Mouse (Mus musculus) hindbrain, embryonic 12.5 days (tissue): ENCODE measurements around the gene Fnbp1. TPM values are rescaled to one million over a fixed set of nuclear protein-coding genes. Genes with fewer than 3 reads are reported as not detected.

Source experiments
- ATAC-seq: fragments of 200-750 bp; cut with Nextera tagmentation; 2 replicates; pipeline ENCODE4 v1.8.0; 2017; ENCODE audit warnings: moderate TSS enrichment; ENCODE audit not compliant: low FRiP score
- H3K27ac ChIP-seq: fragments of 300-500 bp; sonication (generic); 2 replicates; pipeline ENCODE4 v1.5.1; 2016; ENCODE audit warnings: mild to moderate bottlenecking
- H3K27me3 ChIP-seq: fragments of 300-500 bp; sonication (generic); 2 replicates; pipeline ENCODE4 v1.6.1; 2016; ENCODE audit warnings: mild to moderate bottlenecking
- H3K36me3 ChIP-seq: fragments of 300-500 bp; sonication (generic); 2 replicates; pipeline ENCODE4 v1.6.1; 2016; ENCODE audit warnings: mild to moderate bottlenecking
- H3K4me1 ChIP-seq: fragments of 300-500 bp; sonication (generic); 2 replicates; pipeline ENCODE4 v1.6.1; 2016
- H3K4me2 ChIP-seq: fragments of 300-500 bp; sonication (generic); replicated peaks from 2 replicates; pipeline ENCODE4 v1.6.1; 2016; ENCODE audit warnings: mild to moderate bottlenecking
- H3K4me3 ChIP-seq: fragments of 300-500 bp; sonication (generic); 2 replicates; pipeline ENCODE4 v1.5.1; 2016; ENCODE audit warnings: mild to moderate bottlenecking
- H3K9ac ChIP-seq: fragments of 300-500 bp; sonication (generic); 2 replicates; pipeline ENCODE4 v1.6.1; 2016; ENCODE audit warnings: mild to moderate bottlenecking, moderate library complexity
- H3K9me3 ChIP-seq: fragments of 300-500 bp; sonication (generic); replicated peaks from 2 replicates; pipeline ENCODE4 v1.6.1; 2016; ENCODE audit warnings: mild to moderate bottlenecking
- WGBS: fragments of 180-500 bp; shearing (Covaris S2); methylation state at CpG from one replicate; pipeline ENCODE4 v1.1.7; 2016; 5-methylcytosine and 5-hydroxymethylcytosine counted together
- polyA plus RNA-seq: library from polyadenylated mRNA; unstranded; fragments of >200 nt; fragmentation: Nextera tagmentation; extraction: Ambion mirVana; gene quantifications from 2 replicates; pipeline ENCODE4 v1.2.1, GENCODE M21; 2016

Fnbp1 gene
- polyA plus RNA-seq, 1 experiment from 2014 or later: 18.7 TPM

GRCm38 (mm10) chr2:31025458-31025857, 116.3 kb downstream of the Fnbp1 start:
- no peak for ATAC-seq
- 79% methylated on average over 3 of the region's 3 CpGs for WGBS
- Histone ChIP-seq H3K9ac (no peak overlapping the region), H3K27ac (no peak overlapping the region), H3K9me3 (no peaks in the 10 kb centered on the region), H3K27me3 (no peaks in the 10 kb centered on the region), H3K4me1 (no peaks in the 10 kb centered on the region), H3K4me2 (no peak overlapping the region), H3K4me3 (no peak overlapping the region), H3K36me3 (peaks cover 32% of the 10 kb centered on the region)

- ATAC-seq: no peak
- no peak overlapping the region for H3K4me3 ChIP-seq
- H3K36me3 ChIP-seq: peaks cover 39% of the 10 kb centered on the region
- 33% methylated on average over 5 of the region's 5 CpGs for WGBS
- H3K9me3 ChIP-seq: no peaks in the 10 kb centered on the region
- H3K27ac ChIP-seq: no peak overlapping the region
- H3K4me2 ChIP-seq: no peak overlapping the region
- H3K9ac ChIP-seq: no peak overlapping the region
- H3K4me1 ChIP-seq: no peaks in the 10 kb centered on the region
- H3K27me3 ChIP-seq: no peaks in the 10 kb centered on the region
These were observed 117.0 kb downstream of the Fnbp1 start for GRCm38 (mm10) chr2:31024618-31025370.

- Histone ChIP-seq H3K4me1 (no peaks in the 10 kb centered on the region), H3K4me2 (no peak overlapping the region), H3K36me3 (peaks cover 45% of the 10 kb centered on the region), H3K9me3 (no peaks in the 10 kb centered on the region), H3K4me3 (no peak overlapping the region), H3K27me3 (no peaks in the 10 kb centered on the region), H3K9ac (no peak overlapping the region), H3K27ac (no peak overlapping the region; the same call in 1 of the 2 replicates)
- no peak for ATAC-seq
- 79% methylated on average over 4 of the region's 5 CpGs for WGBS
These were observed 117.9 kb downstream of the Fnbp1 start for GRCm38 (mm10) chr2:31023940-31024339.

GRCm38 (mm10) chr2:31020202-31020601, 121.6 kb downstream of the Fnbp1 start:
- Histone ChIP-seq H3K36me3 (peaks cover 64% of the 10 kb centered on the region), H3K9ac (no peak overlapping the region), H3K27me3 (no peaks in the 10 kb centered on the region), H3K4me2 (no peak overlapping the region), H3K4me1 (no peaks in the 10 kb centered on the region), H3K27ac (no peak overlapping the region), H3K4me3 (no peak overlapping the region), H3K9me3 (no peaks in the 10 kb centered on the region)
- ATAC-seq: no peak
- whole genome bisulfite sequencing: 94% methylated on average over 2 of the region's 2 CpGs

- H3K27me3 ChIP-seq: no peaks in the 10 kb centered on the region
- no peaks in the 10 kb centered on the region for H3K9me3 ChIP-seq
- H3K27ac ChIP-seq: no peak overlapping the region
- ATAC-seq: no peak
- H3K4me1 ChIP-seq: no peaks in the 10 kb centered on the region
- H3K4me3 ChIP-seq: no peak overlapping the region
- no peak overlapping the region for H3K4me2 ChIP-seq
- WGBS: 92% methylated on average over 8 of the region's 8 CpGs
- peaks cover 67% of the 10 kb centered on the region for H3K36me3 ChIP-seq
- H3K9ac ChIP-seq: no peak overlapping the region
These were observed 122.8 kb downstream of the Fnbp1 start for GRCm38 (mm10) chr2:31019011-31019410.

GRCm38 (mm10) chr2:31018519-31018918, 123.3 kb downstream of the Fnbp1 start:
- peaks cover 70% of the 10 kb centered on the region for H3K36me3 ChIP-seq
- no peak overlapping the region for H3K4me2 ChIP-seq
- H3K9me3 ChIP-seq: no peaks in the 10 kb centered on the region
- no peak for ATAC-seq
- H3K4me1 ChIP-seq: no peaks in the 10 kb centered on the region
- H3K9ac ChIP-seq: no peak overlapping the region
- H3K27me3 ChIP-seq: no peaks in the 10 kb centered on the region
- 86% methylated on average over 8 of the region's 8 CpGs for WGBS
- H3K4me3 ChIP-seq: no peak overlapping the region
- no peak overlapping the region for H3K27ac ChIP-seq

GRCm38 (mm10) chr2:31017625-31018317, 124.0 kb downstream of the Fnbp1 start:
- Histone ChIP-seq H3K27ac (no peak overlapping the region), H3K4me1 (no peaks in the 10 kb centered on the region), H3K9me3 (no peaks in the 10 kb centered on the region), H3K36me3 (peaks cover 73% of the 10 kb centered on the region), H3K4me2 (no peak overlapping the region), H3K27me3 (no peaks in the 10 kb centered on the region), H3K4me3 (no peak overlapping the region), H3K9ac (no peak overlapping the region)
- WGBS: 95% methylated on average over 18 of the region's 18 CpGs
- no peak for ATAC-seq

GRCm38 (mm10) chr2:31013371-31014120, 128.3 kb downstream of the Fnbp1 start:
- Histone ChIP-seq H3K4me3 (no peak overlapping the region), H3K27me3 (no peaks in the 10 kb centered on the region), H3K4me1 (no peaks in the 10 kb centered on the region), H3K9me3 (no peaks in the 10 kb centered on the region), H3K27ac (no peak overlapping the region), H3K9ac (no peak overlapping the region), H3K36me3 (peaks cover 69% of the 10 kb centered on the region), H3K4me2 (no peak overlapping the region)
- WGBS: 74% methylated on average over 14 of the region's 14 CpGs
- no peak for ATAC-seq

- 92% methylated on average over 5 of the region's 5 CpGs for WGBS
- Histone ChIP-seq H3K4me1 (0 out of 2 replicates have a peak, but pooled peaks cover 2% of the 10 kb centered on the region), H3K36me3 (peaks cover 75% of the 10 kb centered on the region), H3K4me2 (no peak overlapping the region), H3K27me3 (no peaks in the 10 kb centered on the region), H3K4me3 (no peak overlapping the region), H3K9me3 (no peaks in the 10 kb centered on the region), H3K27ac (no peak overlapping the region), H3K9ac (no peak overlapping the region)
- no peak for ATAC-seq
These were observed 134.6 kb downstream of the Fnbp1 start for GRCm38 (mm10) chr2:31007208-31007607.

- H3K4me1 ChIP-seq: 0 out of 2 replicates have a peak, but pooled peaks cover 2% of the 10 kb centered on the region
- no peak overlapping the region for H3K4me3 ChIP-seq
- H3K9ac ChIP-seq: no peak overlapping the region
- no peak overlapping the region for H3K27ac ChIP-seq
- no peaks in the 10 kb centered on the region for H3K27me3 ChIP-seq
- no peaks in the 10 kb centered on the region for H3K9me3 ChIP-seq
- no peak for ATAC-seq
- H3K36me3 ChIP-seq: peaks cover 74% of the 10 kb centered on the region
- WGBS: 80% methylated on average over 5 of the region's 5 CpGs
- H3K4me2 ChIP-seq: no peak overlapping the region
These were observed 135.4 kb downstream of the Fnbp1 start for GRCm38 (mm10) chr2:31006434-31006833.

GRCm38 (mm10) chr2:31005453-31005852, 136.4 kb downstream of the Fnbp1 start:
- Histone ChIP-seq H3K9me3 (no peaks in the 10 kb centered on the region), H3K9ac (no peak overlapping the region), H3K4me1 (0 out of 2 replicates have a peak, but pooled peaks cover 2% of the 10 kb centered on the region), H3K27ac (no peak overlapping the region), H3K27me3 (no peaks in the 10 kb centered on the region), H3K4me2 (no peak overlapping the region), H3K4me3 (no peak overlapping the region), H3K36me3 (peaks cover 64% of the 10 kb centered on the region)
- 77% methylated on average over 2 of the region's 2 CpGs for WGBS
- ATAC-seq: no peak

GRCm38 (mm10) chr2:31002857-31003256, 139.0 kb downstream of the Fnbp1 start:
- Histone ChIP-seq H3K27me3 (no peaks in the 10 kb centered on the region), H3K36me3 (peaks cover 57% of the 10 kb centered on the region)
- 92% methylated on average over 10 of the region's 10 CpGs for WGBS

More at GRCm38 (mm10) chr2:31002857-31003256, 139.0 kb downstream of the Fnbp1 start:
- no peak for ATAC-seq
- Histone ChIP-seq H3K9me3 (no peaks in the 10 kb centered on the region), H3K27ac (no peak overlapping the region), H3K9ac (no peak overlapping the region), H3K4me3 (no peak overlapping the region), H3K4me1 (0 out of 2 replicates have a peak, but pooled peaks cover 5% of the 10 kb centered on the region), H3K4me2 (no peak overlapping the region)
